Mouse (Mus musculus) telencephalon, adult 2 months (tissue): ENCODE data around the gene Tnfaip6.

ENCODE experiments used
- DNase-seq: peaks from one replicate; pipeline ENCODE4 v3.0.0-alpha.2; 2011; ENCODE audit warnings: low read depth, low spot score

The Tnfaip6 gene

GRCm38 (mm10) chr2:52052335-52052734, 14.5 kb downstream of the Tnfaip6 start:
- DNase-seq, result no peak

- no peak for DNase-seq
Measured at GRCm38 (mm10) chr2:52053502-52053901, 15.7 kb downstream of the Tnfaip6 start.

- no peak for DNase-seq
Measured at GRCm38 (mm10) chr2:52055616-52056015, 17.8 kb downstream of the Tnfaip6 start.

GRCm38 (mm10) chr2:52057099-52057498, 19.3 kb downstream of the Tnfaip6 start:
- DNase-seq, result no peak

- DNase-seq, result no peak
Measured at GRCm38 (mm10) chr2:52057681-52058080, 19.9 kb downstream of the Tnfaip6 start.

GRCm38 (mm10) chr2:52068641-52069040, 30.8 kb downstream of the Tnfaip6 start:
- DNase-seq, result no peak

- no peak for DNase-seq
Measured at GRCm38 (mm10) chr2:52070816-52071215, 33.0 kb downstream of the Tnfaip6 start.

GRCm38 (mm10) chr2:52071241-52071991, 33.6 kb downstream of the Tnfaip6 start:
- DNase-seq, result no peak

GRCm38 (mm10) chr2:52072065-52072490, 34.3 kb downstream of the Tnfaip6 start:
- no peak for DNase-seq

GRCm38 (mm10) chr2:52072491-52073140, 34.8 kb downstream of the Tnfaip6 start, which contains the start of gene Rif1:
TSS of gene Rif1 (plus strand) at chr2:52072832.
- no peak for DNase-seq

GRCm38 (mm10) chr2:52073141-52073904, 35.5 kb downstream of the Tnfaip6 start:
- DNase-seq, result no peak

GRCm38 (mm10) chr2:52078666-52079065, 40.9 kb downstream of the Tnfaip6 start:
- no peak for DNase-seq

GRCm38 (mm10) chr2:52084013-52084412, 46.2 kb downstream of the Tnfaip6 start:
- DNase-seq, result no peak

GRCm38 (mm10) chr2:52084571-52084970, 46.8 kb downstream of the Tnfaip6 start:
- DNase-seq, result no peak
